Mouse (Mus musculus) embryonic stem cell, embryonic (primary cell): ENCODE data around the gene Ankrd33b.

ENCODE experiments used
- CTCF ChIA-PET, 4 experiments: fragments of 300-600 bp in 2 of 4; fragments of 350-600 bp in 2 of 4; sonication (Branson Sonifier 250); formaldehyde crosslinking; loops; one replicate each; lab custom pipeline; 2022; ENCODE audit warnings: inconsistent platforms in 2 of 4; lab: Charles Lee
- POLR2A ChIA-PET, 4 experiments: fragments of 300-600 bp in 2 of 4; fragments of 350-600 bp in 2 of 4; sonication (Branson Sonifier 250); formaldehyde crosslinking; loops; one replicate each; lab custom pipeline; 2022; ENCODE audit warnings: antibody characterized with exemption in 4 of 4, inconsistent platforms in 1 of 4; lab: Charles Lee

Ankrd33b gene

DNA sequence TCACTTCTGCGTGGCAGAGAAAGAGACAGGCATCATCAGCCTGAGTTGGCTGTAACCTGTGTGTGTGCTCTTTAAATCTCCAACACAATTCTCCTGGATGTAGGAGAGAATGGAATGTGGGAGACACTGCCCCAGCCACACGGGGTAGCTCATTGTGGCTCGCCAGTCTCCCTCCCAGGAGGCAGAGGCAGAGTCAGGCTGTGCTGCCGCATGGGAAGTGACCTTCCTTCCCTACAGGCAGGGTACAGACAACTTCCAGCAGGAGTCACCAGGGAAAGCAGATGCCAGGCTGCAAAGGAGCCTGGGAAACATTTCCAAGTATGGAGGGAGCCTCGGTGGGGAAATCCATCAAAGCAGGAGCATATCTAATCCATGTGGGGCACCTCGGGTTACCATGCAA, 62.3 kb downstream of the Ankrd33b start:
- CTCF ChIA-PET, result no interaction called here
- POLR2A ChIA-PET, result no interaction called here

GRCm38 (mm10) chr15:31304302-31304701, 63.2 kb downstream of the Ankrd33b start:
- ChIA-PET CTCF (interaction anchor here in 1 of 4 experiments (1.3 kb wide), 1 partner anchor 143 kb away, joined by 4 read pairs; no protein-coding TSS in a partner anchor), POLR2A (no interaction called here)

- POLR2A ChIA-PET, result no interaction called here
- CTCF ChIA-PET, result no interaction called here
These were observed 65.1 kb downstream of the Ankrd33b start for GRCm38 (mm10) chr15:31302293-31302990.

- POLR2A ChIA-PET, result no interaction called here
- CTCF ChIA-PET, result interaction anchor here in 1 of 4 experiments (1.0 kb wide), 1 partner anchor 283 kb away, joined by 3 read pairs; no protein-coding TSS in a partner anchor
These were observed 68.1 kb downstream of the Ankrd33b start for GRCm38 (mm10) chr15:31299258-31299917.

DNA sequence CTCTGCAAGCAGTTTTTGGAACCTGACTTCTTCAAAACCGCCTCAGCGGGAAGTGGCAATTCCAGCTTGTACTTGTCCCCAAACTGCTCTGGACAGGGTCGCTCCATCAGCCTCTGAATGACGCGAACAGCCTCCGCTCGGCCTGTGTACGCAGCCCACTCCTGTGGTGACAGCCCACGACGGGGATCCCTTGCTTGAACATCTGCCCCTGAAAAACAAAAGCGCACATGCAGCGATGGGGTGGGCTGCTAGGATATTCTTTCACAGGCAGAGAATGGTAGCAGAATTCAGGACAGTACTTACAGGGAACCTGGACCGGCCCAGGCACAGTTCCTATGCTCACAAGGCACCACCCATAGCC, 69.8 kb downstream of the Ankrd33b start:
- CTCF ChIA-PET, result interaction anchor here in 2 of 4 experiments (0.5 to 1.4 kb wide), 2 partner anchors 11 to 995 kb away, joined by 3 read pairs; no protein-coding TSS in a partner anchor
- POLR2A ChIA-PET, result no interaction called here

- CTCF ChIA-PET, result interaction anchor here in 3 of 4 experiments (0.5 to 1.4 kb wide), 3 partner anchors 12 to 994 kb away, joined by 3 to 9 read pairs (median 3); no protein-coding TSS in a partner anchor
- POLR2A ChIA-PET, result interaction anchor here in 1 of 4 experiments (0.5 kb wide), 1 partner anchor 144 kb away, joined by 4 read pairs; no protein-coding TSS in a partner anchor
These were observed 70.4 kb downstream of the Ankrd33b start for GRCm38 (mm10) chr15:31296882-31297776.

GRCm38 (mm10) chr15:31294311-31294710, 73.2 kb downstream of the Ankrd33b start:
- POLR2A ChIA-PET, result interaction anchor here in 1 of 4 experiments (0.6 kb wide), 1 partner anchor 245 kb away, joined by 3 read pairs; no protein-coding TSS in a partner anchor
- CTCF ChIA-PET, result interaction anchor here in 3 of 4 experiments (1.1 to 1.6 kb wide), 4 partner anchors 12 to 367 kb away, joined by 3 to 5 read pairs (median 4); no protein-coding TSS in a partner anchor

DNA sequence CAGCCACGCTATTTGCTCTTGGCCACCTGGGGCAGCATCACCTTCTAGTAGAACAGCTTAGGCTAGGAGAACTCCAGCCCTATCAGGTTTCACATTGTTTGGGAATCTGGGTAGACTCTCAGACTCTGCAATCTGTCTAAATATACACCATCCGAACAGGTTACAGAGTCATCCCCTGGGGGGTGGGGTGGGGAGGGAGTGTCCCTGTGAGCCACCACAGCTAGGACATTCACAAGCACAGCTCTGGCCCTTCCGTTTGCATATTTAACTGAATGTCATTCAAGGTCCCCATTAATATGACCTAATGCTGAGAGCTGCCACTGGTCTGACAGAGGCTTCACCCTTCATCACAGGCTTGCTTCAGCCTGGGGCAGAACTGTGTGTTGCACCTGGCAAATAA, 74.9 kb downstream of the Ankrd33b start:
- ChIA-PET POLR2A (interaction anchor here in 2 of 4 experiments (0.6 to 2.6 kb wide), 4 partner anchors 9 to 269 kb away, joined by 3 to 7 read pairs (median 3); no protein-coding TSS in a partner anchor), CTCF (interaction anchor here (0.6 to 1.7 kb wide), 6 partner anchors 8 to 365 kb away, joined by 3 to 8 read pairs (median 5); no protein-coding TSS in a partner anchor)

- CTCF ChIA-PET, result interaction anchor here in 2 of 4 experiments (1.0 to 1.6 kb wide), 2 partner anchors 20 to 24 kb away, joined by 3 read pairs; no protein-coding TSS in a partner anchor
- POLR2A ChIA-PET, result no interaction called here
These were observed 81.8 kb downstream of the Ankrd33b start for GRCm38 (mm10) chr15:31285695-31286094.

GRCm38 (mm10) chr15:31284922-31285631, 82.4 kb downstream of the Ankrd33b start:
- POLR2A ChIA-PET, result interaction anchor here in 1 of 4 experiments (1.2 kb wide), 1 partner anchor 155 kb away, joined by 6 read pairs; no protein-coding TSS in a partner anchor
- CTCF ChIA-PET, result interaction anchor here in 3 of 4 experiments (0.7 to 1.6 kb wide), 5 partner anchors 20 to 58 kb away, joined by 3 read pairs; no protein-coding TSS in a partner anchor

DNA sequence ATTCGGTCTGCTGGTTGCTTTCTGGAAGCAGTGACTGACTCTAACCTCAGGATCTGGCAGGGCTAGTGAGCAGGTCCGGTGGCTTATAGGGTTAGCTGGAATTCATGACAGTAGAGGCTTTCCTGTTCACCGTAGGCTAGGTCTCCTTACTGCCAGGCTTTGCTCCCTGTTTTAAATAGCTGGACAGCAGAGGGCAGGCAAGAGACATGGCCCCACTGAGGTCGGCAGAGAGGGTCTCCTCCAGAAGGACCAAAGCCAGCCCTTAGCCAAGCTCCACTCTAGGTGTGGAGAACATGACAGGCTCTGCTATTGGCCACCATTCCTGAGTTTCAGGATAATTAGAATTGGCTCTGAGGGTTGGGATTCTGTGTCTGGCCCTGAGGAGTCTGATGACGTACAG, 83.4 kb downstream of the Ankrd33b start:
- ChIA-PET CTCF (interaction anchor here (0.7 to 1.6 kb wide), 12 partner anchors 9 to 277 kb away, joined by 3 to 5 read pairs (median 3); no protein-coding TSS in a partner anchor), POLR2A (interaction anchor here in 3 of 4 experiments (0.5 to 1.2 kb wide), 5 partner anchors 9 to 318 kb away, joined by 3 to 6 read pairs (median 4); partner anchors contain the start of genes Cct5 (in 2 of the 3), Fam173b (in 2 of the 3) and Ankrd33b (in 1 of the 3))

DNA sequence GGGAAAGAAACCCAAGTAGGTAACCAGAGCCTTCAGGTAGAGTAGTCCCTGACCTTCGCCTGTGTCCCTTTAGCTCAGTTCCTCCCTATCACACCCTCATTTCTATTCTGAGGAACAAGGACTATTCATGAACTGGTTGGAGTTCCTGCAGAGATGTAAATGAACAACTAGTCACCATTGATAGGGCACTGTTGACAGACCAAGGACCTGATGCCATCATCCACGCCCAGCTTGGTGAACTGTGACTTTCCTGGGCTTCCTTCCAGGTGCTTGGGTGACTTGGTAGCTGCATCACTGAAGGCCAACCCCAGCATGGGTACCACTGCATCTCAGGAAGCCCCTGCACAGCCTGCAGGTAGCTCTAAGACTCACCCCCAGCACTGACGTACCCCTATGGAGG, 85.2 kb downstream of the Ankrd33b start:
- POLR2A ChIA-PET, result interaction anchor here in 1 of 4 experiments (2.5 kb wide), 1 partner anchor 10 kb away, joined by 7 read pairs; no protein-coding TSS in a partner anchor
- CTCF ChIA-PET, result interaction anchor here in 3 of 4 experiments (0.5 to 1.6 kb wide), 5 partner anchors 11 to 137 kb away, joined by 3 to 4 read pairs (median 3); no protein-coding TSS in a partner anchor

- POLR2A ChIA-PET, result interaction anchor here in 1 of 4 experiments (2.5 kb wide), 1 partner anchor 10 kb away, joined by 7 read pairs; no protein-coding TSS in a partner anchor
These were observed 85.7 kb downstream of the Ankrd33b start for GRCm38 (mm10) chr15:31281830-31282229.

GRCm38 (mm10) chr15:31280683-31281082, 86.8 kb downstream of the Ankrd33b start:
- ChIA-PET CTCF (no interaction called here), POLR2A (no interaction called here)

More at GRCm38 (mm10) chr15:31281830-31282229, 85.7 kb downstream of the Ankrd33b start:
- CTCF ChIA-PET, result interaction anchor here in 2 of 4 experiments (0.5 to 1.6 kb wide), 4 partner anchors 26 to 137 kb away, joined by 3 to 4 read pairs (median 3); no protein-coding TSS in a partner anchor

- ChIA-PET POLR2A (interaction anchor here in 1 of 4 experiments (0.7 kb wide), 1 partner anchor 18 kb away, joined by 3 read pairs; no protein-coding TSS in a partner anchor), CTCF (interaction anchor here in 1 of 4 experiments (0.6 kb wide), 1 partner anchor 440 kb away, joined by 8 read pairs; no protein-coding TSS in a partner anchor)
These were observed 87.5 kb downstream of the Ankrd33b start for GRCm38 (mm10) chr15:31280059-31280458.

GRCm38 (mm10) chr15:31279577-31280004, 87.9 kb downstream of the Ankrd33b start:
- CTCF ChIA-PET, result interaction anchor here in 1 of 4 experiments (0.6 kb wide), 1 partner anchor 440 kb away, joined by 8 read pairs; no protein-coding TSS in a partner anchor
- POLR2A ChIA-PET, result interaction anchor here in 1 of 4 experiments (0.7 kb wide), 1 partner anchor 19 kb away, joined by 3 read pairs; no protein-coding TSS in a partner anchor
